Mouse (Mus musculus): ENCODE data around the gene Olfr315. TPM values are rescaled to one million over a fixed set of nuclear protein-coding genes. Genes with fewer than 3 reads are reported as not detected.
"Not testable (repeated sequence)": the region's sequence is repeated elsewhere in the genome, so short reads cannot be mapped to it uniquely, and the experiment has no call there.

The Olfr315 gene
- polyA plus RNA-seq, 1 experiment from 2014 or later: not detected

GRCm38 (mm10) chr11:58803871-58804270 is 30.9 kb downstream of the Olfr315 start:
- H3K4me3 ChIP-seq (replicated peaks; ENCODE audit: low read length): no peak overlapping the region
- H3K4me2 ChIP-seq (ENCODE audit: low read length): no peak overlapping the region
- H3K4me1 ChIP-seq (replicated peaks; ENCODE audit: control insufficient read depth, insufficient read depth, low read length): peaks cover 7% of the 10 kb centered on the region; the same call in 1 of the 2 replicates
- 76% methylated on average over 4 of the region's 4 CpGs for WGBS
- no peak for ATAC-seq
- no peaks in the 10 kb centered on the region for H3K9me3 ChIP-seq (ENCODE audit: control insufficient read depth, low read length)
- H3K36me3 ChIP-seq (ENCODE audit: control insufficient read depth, insufficient read depth): no peaks in the 10 kb centered on the region
- H3K27me3 ChIP-seq (replicated peaks; ENCODE audit: control insufficient read depth, insufficient read depth, low read length): no peaks in the 10 kb centered on the region
- H3K27ac ChIP-seq (ENCODE audit: low read length): no peak overlapping the region
- H3K9ac ChIP-seq (replicated peaks; ENCODE audit: low read depth, low read length): no peak overlapping the region

GRCm38 (mm10) chr11:58804393-58804792 is 31.4 kb downstream of the Olfr315 start:
- ATAC-seq: no peak
- H3K9ac ChIP-seq (replicated peaks; ENCODE audit: low read depth, low read length): no peak overlapping the region
- peaks cover 7% of the 10 kb centered on the region; the same call in 1 of the 2 replicates for H3K4me1 ChIP-seq (replicated peaks; ENCODE audit: control insufficient read depth, insufficient read depth, low read length)
- 85% methylated on average over 2 of the region's 2 CpGs for whole genome bisulfite sequencing
- H3K36me3 ChIP-seq (ENCODE audit: control insufficient read depth, insufficient read depth): no peaks in the 10 kb centered on the region
- H3K4me2 ChIP-seq (ENCODE audit: low read length): no peak overlapping the region
- no peaks in the 10 kb centered on the region for H3K9me3 ChIP-seq (ENCODE audit: control insufficient read depth, low read length)
- no peak overlapping the region for H3K27ac ChIP-seq (ENCODE audit: low read length)
- no peak overlapping the region for H3K4me3 ChIP-seq (replicated peaks; ENCODE audit: low read length)
- H3K27me3 ChIP-seq (replicated peaks; ENCODE audit: control insufficient read depth, insufficient read depth, low read length): no peaks in the 10 kb centered on the region

GRCm38 (mm10) chr11:58812001-58812400 is 39.0 kb downstream of the Olfr315 start:
- H3K4me3 ChIP-seq (replicated peaks; ENCODE audit: low read length): no peak overlapping the region
- no peaks in the 10 kb centered on the region; the same call in 1 of the 2 replicates for H3K27me3 ChIP-seq (replicated peaks; ENCODE audit: control insufficient read depth, insufficient read depth, low read length)
- H3K9me3 ChIP-seq (ENCODE audit: control insufficient read depth, low read length): no peaks in the 10 kb centered on the region
- 4% methylated on average over 1 of the region's 1 CpGs for WGBS
- no peak overlapping the region for H3K9ac ChIP-seq (replicated peaks; ENCODE audit: low read depth, low read length)
- H3K4me2 ChIP-seq (ENCODE audit: low read length): no peak overlapping the region
- no peak for ATAC-seq
- no peak overlapping the region for H3K27ac ChIP-seq (ENCODE audit: low read length)
- no peaks in the 10 kb centered on the region for H3K36me3 ChIP-seq (ENCODE audit: control insufficient read depth, insufficient read depth)
- no peaks in the 10 kb centered on the region for H3K4me1 ChIP-seq (replicated peaks; ENCODE audit: control insufficient read depth, insufficient read depth, low read length)

- H3K9me3 ChIP-seq (ENCODE audit: control insufficient read depth, low read length): not testable (repeated sequence)
Measured at GRCm38 (mm10) chr11:58814700-58815099, 41.7 kb downstream of the Olfr315 start, which contains the start of gene Olfr313. TSS of gene Olfr313 (plus strand) at chr11:58815000.

GRCm38 (mm10) chr11:58815676-58816075 is 42.7 kb downstream of the Olfr315 start:
- Histone ChIP-seq H3K9ac (replicated peaks; ENCODE audit: low read depth, low read length) (no peak overlapping the region), H3K27ac (ENCODE audit: low read length) (no peak overlapping the region), H3K36me3 (ENCODE audit: control insufficient read depth, insufficient read depth) (no peaks in the 10 kb centered on the region), H3K4me2 (ENCODE audit: low read length) (no peak overlapping the region), H3K4me1 (replicated peaks; ENCODE audit: control insufficient read depth, insufficient read depth, low read length) (no peaks in the 10 kb centered on the region), H3K27me3 (replicated peaks; ENCODE audit: control insufficient read depth, insufficient read depth, low read length) (no peaks in the 10 kb centered on the region; the same call in 1 of the 2 replicates), H3K4me3 (replicated peaks; ENCODE audit: low read length) (no peak overlapping the region), H3K9me3 (ENCODE audit: control insufficient read depth, low read length) (no peaks in the 10 kb centered on the region)
- ATAC-seq: no peak
- WGBS: 76% methylated on average over 1 of the region's 1 CpGs

More at GRCm38 (mm10) chr11:58814700-58815099, 41.7 kb downstream of the Olfr315 start, which contains the start of gene Olfr313:
- not testable (repeated sequence) for H3K4me1 ChIP-seq (replicated peaks; ENCODE audit: control insufficient read depth, insufficient read depth, low read length); H3K9ac ChIP-seq (replicated peaks; ENCODE audit: low read depth, low read length); H3K4me2 ChIP-seq (ENCODE audit: low read length); ATAC-seq; H3K27ac ChIP-seq (ENCODE audit: low read length); H3K4me3 ChIP-seq (replicated peaks; ENCODE audit: low read length); H3K36me3 ChIP-seq (ENCODE audit: control insufficient read depth, insufficient read depth); H3K27me3 ChIP-seq (replicated peaks; ENCODE audit: control insufficient read depth, insufficient read depth, low read length)
- WGBS: 62% methylated on average over 1 of the region's 1 CpGs

GRCm38 (mm10) chr11:58828937-58829336 is 55.9 kb downstream of the Olfr315 start, which contains the start of gene Olfr312:
TSS of gene Olfr312 (plus strand) at chr11:58829237.
- ATAC-seq; H3K4me2 ChIP-seq (ENCODE audit: low read length); H3K36me3 ChIP-seq (ENCODE audit: control insufficient read depth, insufficient read depth); H3K9ac ChIP-seq (replicated peaks; ENCODE audit: low read depth, low read length); H3K4me1 ChIP-seq (replicated peaks; ENCODE audit: control insufficient read depth, insufficient read depth, low read length); H3K9me3 ChIP-seq (ENCODE audit: control insufficient read depth, low read length); H3K27ac ChIP-seq (ENCODE audit: low read length); H3K27me3 ChIP-seq (replicated peaks; ENCODE audit: control insufficient read depth, insufficient read depth, low read length); H3K4me3 ChIP-seq (replicated peaks; ENCODE audit: low read length): not testable (repeated sequence)

- Histone ChIP-seq H3K4me1 (replicated peaks; ENCODE audit: control insufficient read depth, insufficient read depth, low read length) (no peaks in the 10 kb centered on the region), H3K27ac (ENCODE audit: low read length) (no peak overlapping the region), H3K9me3 (ENCODE audit: control insufficient read depth, low read length) (no peaks in the 10 kb centered on the region), H3K4me2 (ENCODE audit: low read length) (no peak overlapping the region), H3K9ac (replicated peaks; ENCODE audit: low read depth, low read length) (no peak overlapping the region), H3K27me3 (replicated peaks; ENCODE audit: control insufficient read depth, insufficient read depth, low read length) (no peaks in the 10 kb centered on the region), H3K4me3 (replicated peaks; ENCODE audit: low read length) (no peak overlapping the region), H3K36me3 (ENCODE audit: control insufficient read depth, insufficient read depth) (no peaks in the 10 kb centered on the region)
- WGBS: 80% methylated on average over 3 of the region's 3 CpGs
- ATAC-seq: no peak
Measured at GRCm38 (mm10) chr11:58829764-58830163, 56.8 kb downstream of the Olfr315 start.

Other genes with a start within 250 kb of the Olfr315 start
- not detected in 2 replicates for gene Olfr330, start 238.4 kb upstream of the Olfr315 start, polyA plus RNA-seq (2015; fragmentation: Nextera tagmentation; extraction: Ambion mirVana)
- not detected in 2 replicates for gene Olfr329-ps, start 226.8 kb upstream of the Olfr315 start, polyA plus RNA-seq (2015; fragmentation: Nextera tagmentation; extraction: Ambion mirVana)
- gene Olfr328, start 217.6 kb upstream of the Olfr315 start, polyA plus RNA-seq (2015; fragmentation: Nextera tagmentation; extraction: Ambion mirVana): not detected in 2 replicates
- not detected in 2 replicates for gene Olfr224, start 202.6 kb upstream of the Olfr315 start, polyA plus RNA-seq (2015; fragmentation: Nextera tagmentation; extraction: Ambion mirVana)
- gene Olfr325, start 195.5 kb upstream of the Olfr315 start, polyA plus RNA-seq (2015; fragmentation: Nextera tagmentation; extraction: Ambion mirVana): not detected in 2 replicates
- gene Olfr324, start 178.1 kb upstream of the Olfr315 start, polyA plus RNA-seq (2015; fragmentation: Nextera tagmentation; extraction: Ambion mirVana): not detected in 2 replicates
- not detected in 2 replicates for gene 2210407C18Rik, start 157.1 kb upstream of the Olfr315 start, polyA plus RNA-seq (2015; fragmentation: Nextera tagmentation; extraction: Ambion mirVana)
- gene Olfr323, start 142.7 kb upstream of the Olfr315 start, polyA plus RNA-seq (2015; fragmentation: Nextera tagmentation; extraction: Ambion mirVana): not detected in 2 replicates
- 0.09 TPM in 1 of 2 replicates, not detected in the other for gene Trim58, start 132.7 kb upstream of the Olfr315 start, polyA plus RNA-seq (2015; fragmentation: Nextera tagmentation; extraction: Ambion mirVana)
- gene Olfr322, start 114.4 kb upstream of the Olfr315 start, polyA plus RNA-seq (2015; fragmentation: Nextera tagmentation; extraction: Ambion mirVana): not detected in 2 replicates
- gene Olfr320, start 92.1 kb upstream of the Olfr315 start, polyA plus RNA-seq (2015; fragmentation: Nextera tagmentation; extraction: Ambion mirVana): not detected in 2 replicates
- not detected in 2 replicates for gene Olfr319, start 74.0 kb upstream of the Olfr315 start, polyA plus RNA-seq (2015; fragmentation: Nextera tagmentation; extraction: Ambion mirVana)
- not detected in 2 replicates for gene Olfr318, start 49.2 kb upstream of the Olfr315 start, polyA plus RNA-seq (2015; fragmentation: Nextera tagmentation; extraction: Ambion mirVana)
- gene Olfr317, start 34.0 kb upstream of the Olfr315 start, polyA plus RNA-seq (2015; fragmentation: Nextera tagmentation; extraction: Ambion mirVana): 0.16 TPM in 1 of 2 replicates, not detected in the other
- not detected in 2 replicates for gene Olfr316, start 20.5 kb upstream of the Olfr315 start, polyA plus RNA-seq (2015; fragmentation: Nextera tagmentation; extraction: Ambion mirVana)
- gene Olfr314, start 9.8 kb downstream of the Olfr315 start, polyA plus RNA-seq (2015; fragmentation: Nextera tagmentation; extraction: Ambion mirVana): not detected in 2 replicates
- 1.8 and 5.4 TPM in 2 replicates for gene Fam183b, start 28.8 kb downstream of the Olfr315 start, polyA plus RNA-seq (2015; fragmentation: Nextera tagmentation; extraction: Ambion mirVana)
- not detected in 2 replicates for gene Olfr313, start 41.8 kb downstream of the Olfr315 start, polyA plus RNA-seq (2015; fragmentation: Nextera tagmentation; extraction: Ambion mirVana)
- not detected in 2 replicates for gene Olfr312, start 56.0 kb downstream of the Olfr315 start, polyA plus RNA-seq (2015; fragmentation: Nextera tagmentation; extraction: Ambion mirVana)
- not detected in 2 replicates for gene Olfr311, start 66.1 kb downstream of the Olfr315 start, polyA plus RNA-seq (2015; fragmentation: Nextera tagmentation; extraction: Ambion mirVana)
- gene Gm12258, start 74.0 kb downstream of the Olfr315 start, polyA plus RNA-seq (2015; fragmentation: Nextera tagmentation; extraction: Ambion mirVana): 25.1 and 25.9 TPM in 2 replicates
- gene 2810021J22Rik, start 94.0 kb downstream of the Olfr315 start, polyA plus RNA-seq (2015; fragmentation: Nextera tagmentation; extraction: Ambion mirVana): 11.5 and 13.6 TPM in 2 replicates
- 7.5 and 8.1 TPM in 2 replicates for gene Zfp39, start 131.0 kb downstream of the Olfr315 start, polyA plus RNA-seq (2015; fragmentation: Nextera tagmentation; extraction: Ambion mirVana)
- not detected in 2 replicates for gene Btnl10, start 144.7 kb downstream of the Olfr315 start, polyA plus RNA-seq (2015; fragmentation: Nextera tagmentation; extraction: Ambion mirVana)
- 423 and 435 TPM in 2 replicates for gene Rnf187, start 165.7 kb downstream of the Olfr315 start, polyA plus RNA-seq (2015; fragmentation: Nextera tagmentation; extraction: Ambion mirVana)
- 389 and 395 TPM in 2 replicates for gene Hist3h2ba, start 175.7 kb downstream of the Olfr315 start, polyA plus RNA-seq (2015; fragmentation: Nextera tagmentation; extraction: Ambion mirVana)
- gene Hist3h2a, start 181.5 kb downstream of the Olfr315 start, polyA plus RNA-seq (2015; fragmentation: Nextera tagmentation; extraction: Ambion mirVana): 150 and 152 TPM in 2 replicates
- 1.8 and 2.0 TPM in 2 replicates for gene Trim17, start 181.5 kb downstream of the Olfr315 start, polyA plus RNA-seq (2015; fragmentation: Nextera tagmentation; extraction: Ambion mirVana)
- gene Trim11, start 204.9 kb downstream of the Olfr315 start, polyA plus RNA-seq (2015; fragmentation: Nextera tagmentation; extraction: Ambion mirVana): 24.7 and 26.4 TPM in 2 replicates

Measured in forebrain, embryonic 16.5 days (tissue).